Mouse (Mus musculus) kidney, adult 11 months (tissue): Measurements from ENCODE around the gene Ror1.

Experiments used
- DNase-seq: peaks from one replicate; pipeline ENCODE4 v3.0.0; 2022

Ror1 gene

DNA sequence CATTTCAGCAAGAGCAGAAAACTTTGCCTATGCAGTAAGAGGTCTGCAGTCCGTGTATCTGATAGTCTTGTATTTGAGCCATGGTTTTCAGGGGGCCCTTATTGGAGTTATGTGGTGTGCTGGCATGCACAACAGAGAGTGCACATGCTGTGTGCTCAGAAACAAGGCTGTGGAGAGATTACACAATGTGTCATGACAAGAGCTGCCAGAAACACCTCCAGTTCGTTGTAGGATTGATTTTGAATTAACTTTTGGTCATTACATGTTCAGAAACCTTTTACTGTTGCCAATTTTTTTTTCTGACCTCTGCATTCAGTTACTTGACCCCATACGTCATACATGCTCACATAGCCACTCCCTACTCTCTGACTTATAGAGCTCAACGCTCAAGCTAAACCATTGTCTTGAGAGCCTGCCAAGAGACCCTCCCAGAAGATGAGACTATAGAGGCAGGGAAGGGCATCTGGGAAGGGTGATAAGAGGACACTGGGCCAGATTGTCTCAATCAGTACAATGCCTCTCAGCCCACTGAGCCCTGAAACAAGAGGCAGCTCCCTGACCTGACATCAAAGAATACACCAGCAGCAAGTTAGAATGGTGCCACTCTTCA is 232.9 kb downstream of the Ror1 start:
- DNase-seq: no peak

DNA sequence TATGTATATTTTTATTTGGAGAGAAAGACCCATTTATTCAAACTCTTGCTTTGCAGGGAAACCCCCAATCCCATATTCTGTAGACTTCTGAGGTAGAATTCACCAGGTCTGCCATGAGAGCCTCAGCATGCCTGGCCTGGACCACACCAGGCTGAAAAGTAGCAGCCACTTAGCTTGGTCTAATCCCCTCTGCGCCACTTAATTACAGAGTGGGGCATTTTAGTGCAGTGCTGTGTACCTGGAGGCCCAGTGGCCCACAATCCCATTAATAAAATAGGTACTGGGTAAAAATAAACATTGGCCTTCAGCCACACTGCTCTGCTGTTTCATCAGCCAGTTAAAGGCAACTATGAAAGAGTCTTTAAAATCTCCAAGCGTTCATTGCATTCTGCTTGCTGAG is 239.6 kb downstream of the Ror1 start:
- no peak for DNase-seq

DNA sequence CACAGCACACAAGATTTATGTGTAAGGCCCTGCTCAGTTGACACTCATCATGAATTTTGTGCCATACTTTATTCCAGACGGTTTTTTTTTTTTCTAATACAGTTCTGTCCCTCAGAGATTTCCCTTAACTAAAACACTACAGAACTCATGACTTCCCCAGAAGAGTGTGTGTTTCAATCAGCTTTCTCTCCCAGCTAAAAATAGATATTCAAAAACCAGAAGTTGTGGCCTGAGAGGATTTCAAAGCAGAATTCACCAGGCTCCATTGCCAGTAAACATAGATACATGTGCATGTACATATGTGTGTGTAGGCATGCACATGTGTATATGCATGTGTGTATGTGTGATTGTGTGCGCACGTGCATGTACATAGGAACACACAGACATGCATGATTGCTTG is 252.2 kb downstream of the Ror1 start:
- DNase-seq: no peak

DNA sequence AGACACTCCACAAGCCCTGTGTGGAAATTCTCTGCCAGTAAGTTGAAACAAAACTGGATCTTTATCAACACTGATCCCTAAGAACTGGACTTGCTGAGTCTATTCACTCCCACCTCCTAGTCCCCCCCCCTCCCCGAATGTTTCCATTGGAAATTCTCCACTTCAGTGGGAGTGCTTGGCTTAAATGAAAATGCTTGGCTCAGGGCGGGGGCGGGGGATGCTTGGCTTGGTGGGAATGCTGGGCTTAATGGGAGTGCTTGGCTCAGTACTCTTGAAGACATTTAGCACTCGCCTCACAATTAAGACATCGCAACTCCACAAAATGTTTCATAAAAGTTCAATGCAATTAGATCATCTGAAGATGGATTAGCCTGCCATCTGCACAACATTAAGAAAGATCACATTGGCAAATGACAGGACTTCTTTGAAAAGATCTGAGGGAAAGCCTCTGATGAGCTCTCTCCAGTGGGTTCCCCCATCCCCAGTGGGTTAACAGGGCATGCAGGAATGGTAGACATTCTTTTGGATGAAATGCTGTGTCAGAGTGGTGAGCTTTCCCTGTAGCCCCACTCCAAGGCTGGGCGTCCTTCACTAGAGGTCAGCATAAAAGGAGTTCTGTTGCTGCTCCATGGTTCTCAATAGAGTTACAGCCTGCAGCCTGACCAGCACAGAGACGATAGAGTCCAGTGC is 254.7 kb downstream of the Ror1 start:
- no peak for DNase-seq

DNA sequence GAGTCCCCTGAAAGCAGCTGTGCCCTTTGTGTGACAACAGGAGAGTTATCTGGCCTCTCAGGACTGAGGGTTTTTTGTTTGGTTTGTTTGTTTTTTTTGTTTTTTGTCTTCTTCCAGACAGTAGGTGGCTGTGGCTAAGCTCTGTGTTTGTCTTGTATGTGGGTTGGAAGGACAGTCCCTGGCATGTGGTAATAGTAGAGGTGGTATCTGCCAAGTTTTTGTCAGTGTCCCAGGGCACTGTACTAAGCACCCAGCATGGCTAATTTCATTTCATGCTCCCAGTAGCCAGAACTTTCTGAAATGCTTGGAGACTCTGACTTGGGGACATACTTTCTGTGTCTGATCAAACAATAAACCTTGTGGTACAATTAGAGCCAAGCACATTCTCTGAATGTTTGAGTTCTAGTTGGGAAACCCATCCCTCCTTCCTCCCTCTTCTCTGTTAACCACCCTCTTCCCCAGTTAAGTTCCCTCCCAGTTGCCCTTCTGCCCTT is 256.3 kb downstream of the Ror1 start:
- no peak for DNase-seq

DNA sequence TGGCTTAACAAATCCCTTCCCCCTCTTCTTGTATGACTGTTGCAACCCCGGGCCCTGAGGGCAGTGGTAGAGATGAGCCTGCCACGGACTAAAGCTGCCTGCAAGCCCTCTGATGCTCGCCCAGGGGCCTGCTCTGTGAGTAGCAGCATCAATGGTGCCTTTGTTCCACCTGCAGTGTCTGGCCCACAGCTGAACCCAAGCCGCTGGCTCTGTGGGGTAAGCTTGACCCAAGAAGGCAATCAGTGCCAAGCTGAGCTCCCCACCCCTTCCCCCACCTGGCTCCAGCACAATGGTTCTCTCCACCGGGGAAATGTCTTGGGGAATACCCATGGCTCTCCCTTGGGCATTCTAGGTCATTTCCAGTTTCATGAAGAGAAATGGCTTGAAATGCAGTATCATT is 260.0 kb downstream of the Ror1 start:
- DNase-seq: no peak

DNA sequence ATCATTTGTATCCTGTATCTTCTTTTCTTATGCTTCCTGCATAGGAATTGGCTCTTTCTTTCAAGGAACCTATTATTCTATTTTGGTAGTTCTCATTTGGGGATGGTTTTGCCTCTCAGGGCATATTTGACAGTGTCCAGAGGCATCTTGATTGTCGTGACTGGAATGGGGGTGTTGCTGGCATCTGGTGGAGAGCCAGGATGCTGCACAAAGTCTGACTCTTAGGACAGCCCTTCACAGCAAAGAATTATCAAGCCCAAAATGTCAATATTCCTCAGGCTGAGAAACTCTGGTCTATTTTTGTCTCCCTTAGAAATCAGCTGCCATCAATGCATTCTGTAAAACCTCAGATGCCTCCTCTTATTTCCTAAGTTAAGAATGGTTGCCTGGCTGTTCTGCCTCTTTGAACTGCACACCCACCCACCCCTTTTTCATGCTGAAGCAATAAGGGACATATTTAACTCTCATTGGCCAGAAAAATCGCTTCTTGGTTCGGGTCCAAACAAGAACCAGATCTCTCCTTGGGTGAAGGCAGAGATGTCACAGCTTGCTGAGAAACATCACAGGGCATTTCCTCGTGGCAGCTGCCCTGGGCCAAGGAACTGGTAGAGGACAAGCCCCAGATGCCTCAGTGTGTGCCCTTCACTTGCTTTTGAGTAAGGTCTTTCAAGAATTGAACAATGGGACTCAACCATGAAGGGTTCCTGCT is 262.4 kb downstream of the Ror1 start:
- no peak for DNase-seq

DNA sequence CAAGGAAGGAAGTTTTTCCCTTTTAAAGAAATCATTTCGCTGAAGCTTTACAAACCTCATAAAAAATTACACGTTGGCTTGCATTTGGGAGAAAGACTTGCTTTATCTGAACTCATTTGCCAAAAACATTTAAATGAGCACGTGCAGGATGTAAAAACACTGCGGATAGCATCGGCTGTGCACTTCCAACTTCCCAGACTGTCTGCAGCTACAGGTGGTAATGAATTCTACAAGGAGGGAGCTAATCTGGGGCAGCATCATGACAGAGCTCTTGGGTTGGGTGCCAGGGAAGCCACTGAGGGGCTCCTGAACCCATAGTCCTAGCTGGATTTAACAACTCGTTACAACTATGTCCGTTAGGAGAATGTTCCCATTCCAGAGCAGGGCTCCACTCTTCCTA is 268.1 kb downstream of the Ror1 start:
- DNase-seq: no peak

DNA sequence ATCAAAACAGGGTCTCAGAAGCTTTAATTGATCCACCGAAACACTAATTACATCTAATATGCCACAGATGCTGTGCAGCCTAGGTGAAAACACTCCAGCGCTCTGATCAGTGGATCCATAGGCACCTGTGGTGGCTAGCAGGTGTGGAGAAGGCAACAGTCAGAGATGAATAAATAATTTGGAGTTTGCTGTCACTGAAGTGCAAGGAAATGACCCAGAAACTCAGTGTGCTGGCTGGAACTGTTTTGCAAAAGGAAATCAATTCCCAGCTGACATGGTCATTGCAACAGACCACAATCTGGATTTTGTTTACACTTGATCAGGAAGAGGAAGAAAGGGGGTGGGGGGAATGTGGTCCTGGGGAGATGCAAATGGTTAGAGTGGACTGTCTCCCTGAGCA is 273.1 kb downstream of the Ror1 start:
- DNase-seq: no peak

DNA sequence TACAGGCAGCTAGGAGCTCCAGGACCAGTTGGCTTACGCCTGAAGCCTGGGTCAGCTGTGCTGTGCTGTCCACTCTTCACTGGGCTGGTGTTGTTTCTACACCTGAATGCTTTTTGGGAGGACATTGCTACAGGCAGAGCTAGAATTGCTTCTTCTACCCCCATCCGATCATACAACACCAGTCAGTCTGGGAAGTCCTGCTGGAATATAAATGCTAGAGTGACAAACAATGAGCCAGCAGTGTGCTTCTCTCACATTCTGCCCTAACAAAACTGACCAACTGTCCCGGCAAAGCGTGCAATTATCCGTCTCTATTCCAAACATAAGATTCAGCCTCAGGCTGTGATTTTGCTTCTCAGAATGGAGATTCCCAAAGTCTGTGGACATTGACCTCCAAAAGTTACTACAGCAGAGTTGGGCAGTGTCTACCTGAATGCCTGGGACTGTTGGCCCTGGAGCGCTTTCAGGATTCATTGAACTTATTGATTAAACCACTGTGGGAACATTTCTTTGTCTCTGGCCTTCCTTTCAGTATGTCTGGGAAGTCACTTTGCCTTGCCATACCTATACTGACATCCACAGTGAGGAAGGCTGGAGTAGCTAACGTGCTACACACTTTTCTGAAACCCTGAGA is 274.1 kb downstream of the Ror1 start:
- no peak for DNase-seq

DNA sequence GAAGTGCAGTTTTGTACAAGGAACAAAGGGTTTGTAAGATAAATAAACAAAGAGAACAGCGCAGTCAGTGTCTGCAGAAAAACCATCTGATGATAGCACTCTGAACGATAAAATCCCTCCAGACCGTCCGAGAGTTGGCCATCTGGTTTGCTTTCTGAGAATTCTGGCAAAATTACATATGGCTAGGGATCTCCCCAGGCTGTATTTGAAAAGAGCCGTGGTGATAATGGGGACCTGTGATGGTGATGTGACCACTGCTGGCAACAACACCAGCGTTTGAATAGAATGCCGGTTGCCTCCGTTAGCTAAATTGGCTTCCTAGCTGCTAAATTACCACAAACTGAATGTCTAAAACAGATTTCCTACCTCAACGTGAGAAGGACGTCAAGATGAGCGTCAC is 277.2 kb downstream of the Ror1 start:
- no peak for DNase-seq

DNA sequence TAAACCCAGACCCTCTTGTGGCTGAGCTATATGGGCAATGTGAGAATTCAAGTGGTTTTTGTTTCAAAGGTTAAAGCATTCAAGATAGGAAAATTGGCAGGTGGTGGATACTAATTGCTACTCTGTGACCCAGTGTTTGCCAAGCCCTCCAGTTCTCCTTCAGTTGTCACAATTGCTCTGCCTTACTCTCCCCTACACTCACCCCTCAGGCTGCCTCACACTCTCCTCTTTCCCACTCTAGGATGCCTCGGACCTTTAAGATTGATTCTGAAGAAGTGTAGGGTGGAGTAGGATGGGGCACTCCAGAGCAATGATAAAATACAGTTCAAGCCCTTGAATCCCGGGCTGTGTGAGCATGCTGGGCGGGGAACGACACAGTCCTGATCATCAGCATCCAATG is 278.2 kb downstream of the Ror1 start:
- no peak for DNase-seq

DNA sequence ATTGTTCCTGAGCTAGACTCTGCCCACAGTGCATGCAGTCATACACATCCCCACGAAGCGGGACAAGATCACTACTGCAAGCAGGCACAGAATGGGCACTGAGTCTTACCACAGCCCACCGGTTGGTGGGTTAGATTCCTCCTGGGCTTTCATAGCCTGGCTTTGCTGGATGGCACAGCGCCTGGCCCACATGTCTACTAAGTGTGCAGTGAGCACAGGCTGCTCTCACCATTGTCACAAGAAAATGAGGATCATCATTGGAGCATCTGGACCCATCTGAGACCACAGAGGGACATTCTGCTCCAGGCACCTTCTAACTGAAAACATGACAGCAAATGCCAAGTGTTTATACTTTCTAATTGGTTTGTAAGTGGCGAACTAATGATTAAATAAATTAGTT is 279.7 kb downstream of the Ror1 start:
- no peak for DNase-seq

DNA sequence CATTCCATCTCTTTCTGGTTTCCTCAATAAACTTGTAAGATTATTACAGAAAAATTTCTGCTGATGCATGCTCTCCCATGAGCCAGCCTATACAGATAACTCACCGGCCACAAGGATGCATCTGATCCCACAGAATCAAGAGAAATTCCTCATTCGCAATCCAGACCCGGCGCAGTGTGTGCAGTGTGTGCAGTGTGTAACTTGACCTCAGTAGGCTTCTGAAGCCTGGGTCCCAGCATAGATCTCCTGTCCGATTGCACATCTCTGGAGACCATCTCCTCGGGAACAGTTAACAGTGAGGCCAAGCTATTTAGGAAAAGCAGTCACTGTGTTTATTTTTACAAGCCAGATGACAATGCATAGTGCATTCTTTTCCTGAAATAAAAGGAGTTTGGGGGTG is 280.6 kb downstream of the Ror1 start:
- no peak for DNase-seq

DNA sequence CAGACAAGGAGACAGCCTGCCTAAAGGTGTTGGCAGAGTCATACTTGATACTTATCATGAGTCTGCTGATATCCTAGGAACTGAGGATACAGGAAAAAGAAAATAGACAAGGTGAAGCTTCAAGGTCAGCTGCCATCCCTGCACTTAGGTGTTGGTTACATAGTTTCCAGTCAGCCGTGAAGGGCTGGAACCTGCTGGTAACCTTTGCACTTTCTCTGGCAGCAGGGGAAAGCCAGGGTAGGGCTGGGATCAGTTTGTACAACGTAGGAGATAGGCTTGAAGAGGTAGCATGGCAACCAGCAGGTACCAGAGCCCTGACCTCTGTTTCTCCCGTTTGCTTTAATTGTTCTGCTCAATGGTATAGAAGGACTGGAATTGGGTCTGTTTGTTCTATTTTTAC is 281.6 kb downstream of the Ror1 start:
- DNase-seq: peak; percentile 28

DNA sequence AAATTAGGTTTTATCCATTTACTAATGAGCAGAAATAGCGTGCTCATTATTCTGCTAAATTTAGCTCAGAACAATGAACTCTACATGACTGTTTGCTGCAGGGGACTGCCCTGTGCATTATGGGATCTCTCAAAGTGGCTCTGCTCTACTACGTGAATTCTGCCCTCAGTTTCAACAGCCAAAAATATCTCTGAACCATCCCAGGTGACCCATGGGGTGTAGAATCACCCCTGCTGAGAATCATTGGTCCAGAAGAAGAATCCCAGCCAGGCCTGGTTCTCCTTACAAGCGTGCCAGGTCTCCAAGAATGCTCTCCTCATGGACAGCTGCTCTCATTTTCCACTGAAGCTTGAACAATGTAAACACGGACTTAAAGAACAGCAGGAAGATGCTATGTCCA is 282.4 kb downstream of the Ror1 start:
- DNase-seq: no peak

DNA sequence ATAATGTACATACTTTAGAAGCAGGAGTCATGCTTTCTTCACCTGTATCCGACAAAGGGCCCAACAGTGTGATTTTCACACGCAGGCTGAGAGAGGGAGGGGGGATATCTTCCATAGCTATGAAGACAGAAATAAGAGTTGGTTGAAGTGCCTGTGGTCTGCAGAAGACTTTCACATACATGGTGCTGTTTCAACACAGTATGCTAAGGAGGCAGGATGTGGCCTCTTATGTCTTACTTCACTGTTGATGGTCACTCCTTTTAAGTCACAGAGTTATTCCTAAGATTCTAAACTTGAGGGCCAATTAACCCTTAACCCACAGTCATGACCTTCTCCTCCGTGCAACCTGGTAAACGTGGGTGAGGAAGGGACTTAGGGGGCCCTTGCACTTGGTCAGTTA is 286.2 kb downstream of the Ror1 start:
- no peak for DNase-seq

DNA sequence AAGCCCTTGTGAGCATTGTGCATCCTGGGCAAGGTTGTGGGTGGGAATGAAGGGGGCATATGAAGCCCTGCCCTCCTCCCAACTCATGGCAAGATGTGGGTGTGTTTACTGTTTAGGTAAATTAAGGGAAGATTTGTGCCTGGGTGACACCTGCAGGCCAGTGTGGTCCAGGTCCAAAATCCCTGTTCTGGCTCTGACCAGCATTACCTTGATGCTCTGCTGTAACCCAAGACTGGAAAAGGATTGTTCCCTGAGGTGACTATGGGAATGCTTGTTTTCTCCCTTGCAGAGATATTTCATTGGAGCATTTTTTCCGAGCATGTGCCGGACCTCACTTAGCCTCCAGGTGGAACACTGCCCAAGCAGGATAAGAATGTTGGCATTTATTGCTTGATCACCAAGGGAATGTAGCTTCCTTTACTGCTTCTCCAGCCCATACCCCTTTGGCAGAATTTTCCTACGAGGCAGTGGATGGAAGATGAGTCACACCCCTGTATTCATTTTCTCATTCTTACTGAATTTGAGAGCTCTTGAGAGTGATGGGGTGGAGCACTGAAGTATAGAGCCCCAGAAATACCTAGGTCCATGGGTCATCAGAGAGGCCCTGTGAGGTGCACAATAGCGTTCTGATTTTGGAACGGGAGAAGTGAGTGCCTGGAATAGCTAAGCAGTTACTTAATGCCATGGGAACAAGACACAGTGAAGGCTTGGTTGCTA is 290.8 kb downstream of the Ror1 start:
- DNase-seq: no peak

DNA sequence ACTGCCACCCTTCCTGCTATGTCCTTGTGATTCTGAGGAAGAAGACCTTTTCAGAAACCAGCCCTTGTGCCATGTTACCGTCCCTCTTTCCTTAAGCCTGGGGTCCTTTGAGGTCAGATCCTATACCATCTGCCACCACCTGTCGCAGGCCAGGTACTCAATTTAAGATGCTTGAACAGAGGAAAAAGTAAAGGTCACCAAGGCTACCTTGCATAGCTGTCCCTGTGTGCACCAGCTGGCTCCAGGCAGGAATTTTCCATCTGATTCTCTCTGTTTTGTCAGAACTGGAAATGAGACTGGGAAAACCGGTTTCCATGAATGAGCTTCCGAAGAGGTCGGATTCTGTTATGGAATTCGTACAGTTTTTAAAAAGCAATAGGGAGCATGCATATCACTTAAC is 294.8 kb downstream of the Ror1 start:
- DNase-seq: no peak

DNA sequence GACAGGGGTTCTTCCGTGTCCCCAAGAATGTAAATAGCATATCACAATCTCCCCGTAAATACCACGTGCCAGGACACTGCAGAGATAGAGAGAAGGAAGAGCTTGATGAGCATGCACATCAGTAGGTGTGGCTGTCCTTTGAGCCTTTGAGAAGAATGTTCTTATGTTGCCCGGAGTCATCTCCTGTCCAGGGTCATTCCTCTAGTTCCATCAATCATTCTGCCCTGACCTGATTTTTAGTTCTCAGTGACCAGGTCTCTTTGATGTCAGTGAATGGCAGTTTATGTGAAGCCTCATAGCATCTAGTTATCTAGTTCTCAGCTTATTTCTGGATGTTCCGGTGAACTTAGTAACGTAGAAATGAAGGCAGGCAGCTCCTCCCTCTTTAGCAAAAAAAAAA is 295.4 kb downstream of the Ror1 start:
- no peak for DNase-seq

DNA sequence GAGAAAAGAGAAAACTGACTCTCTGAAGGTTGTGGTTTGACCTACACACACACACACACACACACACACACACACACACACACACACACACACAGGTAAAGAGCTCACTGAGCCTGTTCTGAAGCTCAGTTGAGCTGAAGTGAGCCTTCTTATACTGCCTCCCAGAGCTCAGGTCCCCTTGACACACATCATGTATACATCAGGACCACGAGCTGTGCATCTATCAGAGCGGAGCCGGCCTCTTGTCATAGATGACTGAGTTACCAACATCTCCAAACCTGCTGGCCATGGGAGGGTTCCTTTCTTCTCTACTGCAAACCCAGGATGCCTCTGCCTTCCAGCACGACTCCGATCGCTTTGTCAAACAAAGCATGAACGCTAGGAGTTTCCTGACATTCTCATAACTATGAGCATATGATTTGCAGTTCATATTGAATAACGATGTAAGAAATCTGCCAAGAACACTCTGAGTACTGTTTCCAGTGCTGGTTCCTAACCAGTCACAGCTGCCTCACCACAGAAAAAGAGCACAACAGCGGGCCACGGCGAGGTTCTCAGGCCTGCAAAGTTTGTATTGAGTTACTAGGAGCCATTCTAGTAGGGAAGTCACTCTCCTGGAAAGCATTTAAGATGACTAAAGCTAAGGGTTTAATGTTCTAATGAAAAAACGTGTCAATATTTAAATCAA is 297.9 kb downstream of the Ror1 start:
- no peak for DNase-seq

DNA sequence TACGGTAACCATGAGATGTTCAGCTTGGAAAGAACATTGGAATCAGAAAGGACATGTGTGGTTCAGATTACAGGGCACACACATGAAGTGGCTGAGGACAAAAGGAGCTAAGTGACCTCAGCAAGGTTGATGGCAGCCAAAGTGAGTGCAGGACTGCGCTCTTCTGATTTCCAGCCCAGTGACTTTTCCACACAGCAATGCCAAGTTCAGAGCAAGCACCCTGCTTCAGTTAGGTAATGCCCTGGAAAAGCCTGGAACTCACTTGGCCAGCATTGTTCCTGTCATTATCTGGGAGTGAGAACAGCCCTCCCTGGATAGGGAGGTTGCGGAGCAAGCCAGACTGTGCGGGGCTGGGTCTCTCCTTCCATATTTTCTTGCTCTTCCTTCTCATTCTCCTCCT is 299.8 kb downstream of the Ror1 start:
- no peak for DNase-seq

DNA sequence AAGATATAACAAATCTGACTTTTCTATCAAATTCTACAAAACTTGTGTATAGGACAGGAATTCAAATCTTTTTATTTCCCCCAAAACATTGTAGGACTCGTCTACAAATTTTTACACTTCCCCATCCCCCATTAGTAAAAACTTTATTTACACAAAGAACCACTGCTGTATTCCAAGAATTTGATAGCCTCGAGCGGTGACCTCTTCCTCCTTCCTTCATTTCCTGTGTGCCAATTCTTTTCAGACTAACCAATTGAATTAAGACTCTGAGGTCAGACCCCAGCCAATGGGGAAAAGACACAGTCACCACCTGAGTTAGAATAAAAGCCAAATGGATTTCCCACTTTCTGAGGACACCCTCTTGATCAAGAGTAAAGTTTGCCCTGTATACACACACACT is 302.5 kb downstream of the Ror1 start:
- no peak for DNase-seq
